Mouse (Mus musculus) bone marrow, adult 2 months (tissue): Measurements from ENCODE around the gene Homer2. TPM values are rescaled to one million over a fixed set of nuclear protein-coding genes. Genes with fewer than 3 reads are reported as not detected.

Source experiments
- H3K27ac ChIP-seq: fragments of 200-500 bp; 2 replicates; pipeline ENCODE4 v1.5.1; 2012; ENCODE audit warnings: low read depth, mild to moderate bottlenecking, control low read depth, inconsistent platforms, low read length; ENCODE audit not compliant: control insufficient read depth, poor library complexity, insufficient read depth
- H3K4me1 ChIP-seq: fragments of 200-500 bp; 2 replicates; pipeline ENCODE4 v1.6.1; 2011; ENCODE audit warnings: low read length; ENCODE audit not compliant: control insufficient read depth, insufficient read depth
- H3K4me3 ChIP-seq: fragments of 200-500 bp; replicated peaks from 2 replicates; pipeline ENCODE3; 2011; ENCODE audit warnings: mild to moderate bottlenecking, low read depth, low read length, control low read depth; ENCODE audit not compliant: control insufficient read depth
- CTCF ChIP-seq: fragments of 200-500 bp; IDR thresholded peaks from 2 replicates; pipeline ENCODE4 v1.5.1; 2011; ENCODE audit warnings: low read length, control low read depth; ENCODE audit not compliant: control insufficient read depth, insufficient read depth
- POLR2A ChIP-seq: fragments of 200-500 bp; IDR thresholded peaks from 2 replicates; pipeline ENCODE4 v1.6.1; 2011; ENCODE audit warnings: low read depth, mild to moderate bottlenecking, control low read depth, low read length, borderline replicate concordance; ENCODE audit not compliant: control insufficient read depth
- WGBS: fragments of 180-500 bp; shearing (Covaris S2); methylation state at CpG from one replicate; pipeline ENCODE4 v1.1.7; 2018; 5-methylcytosine and 5-hydroxymethylcytosine counted together
- polyA plus RNA-seq: library from polyadenylated mRNA; stranded (reverse); fragments of >200 nt; gene quantifications from 2 replicates; pipeline ENCODE4 v1.2.4, GENCODE M21; 2011; ENCODE audit warnings: low replicate concordance; ENCODE audit not compliant: missing spikeins, insufficient read depth, insufficient read length

Homer2 gene
- polyA plus RNA-seq, 1 experiment, result 2.1 TPM

DNA sequence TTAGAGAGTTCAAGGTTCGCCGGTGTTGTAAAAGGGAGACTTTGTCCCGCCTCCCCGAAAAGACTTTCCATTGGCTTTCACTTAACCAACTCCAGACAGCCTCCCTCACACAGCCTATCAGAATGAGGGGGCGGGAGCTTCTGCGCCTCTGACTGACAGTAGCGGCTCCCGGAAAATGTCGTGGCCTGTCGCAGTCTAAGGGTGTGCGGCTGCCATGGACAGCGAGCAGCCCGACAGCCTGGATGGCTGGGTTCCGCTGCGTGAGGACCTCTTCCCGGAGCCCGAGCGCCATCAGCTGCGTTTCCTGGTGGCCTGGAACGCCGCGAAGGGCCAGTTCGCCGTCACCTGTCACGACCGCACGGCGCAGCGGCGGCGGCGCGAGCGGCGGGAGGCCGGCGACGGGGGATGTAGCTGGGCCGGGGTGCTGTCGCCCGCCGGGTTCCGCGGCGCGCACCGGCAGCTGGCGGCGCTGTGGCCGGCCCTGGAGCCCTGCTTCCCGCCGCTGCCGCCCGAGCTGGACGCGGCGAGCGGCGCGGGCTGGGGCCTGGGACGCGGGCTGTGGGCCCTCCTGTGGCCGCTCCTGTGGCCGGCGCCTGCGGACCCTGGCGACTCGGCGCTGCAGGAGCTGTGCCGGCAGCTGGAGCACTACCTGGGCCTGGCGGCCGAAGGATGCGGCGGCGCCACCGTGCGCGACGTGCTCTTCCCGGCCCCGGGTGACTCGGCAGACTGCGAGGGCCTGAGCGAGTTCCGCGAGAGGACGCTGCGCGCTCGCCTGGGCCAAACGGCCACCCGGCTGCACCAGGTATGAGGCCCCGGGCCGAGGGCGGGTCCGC lies 136.0 kb downstream of the Homer2 start, which contains the start of gene Whamm:
Gene Whamm, plus strand, starts transcription at position 159 of the 833 bp plus-strand sequence.
- H3K4me1 ChIP-seq, result no peaks in the 10 kb centered on the region
- peak; percentile 100 for TF ChIP-seq POLR2A
- no peak for TF ChIP-seq CTCF
- peak within 1 kb of the TSS; percentile 65 for H3K4me3 ChIP-seq
- under 1% methylated on average over 96 of the region's 96 CpGs for WGBS
- peak within 1 kb of the TSS; percentile 99 for H3K27ac ChIP-seq

DNA sequence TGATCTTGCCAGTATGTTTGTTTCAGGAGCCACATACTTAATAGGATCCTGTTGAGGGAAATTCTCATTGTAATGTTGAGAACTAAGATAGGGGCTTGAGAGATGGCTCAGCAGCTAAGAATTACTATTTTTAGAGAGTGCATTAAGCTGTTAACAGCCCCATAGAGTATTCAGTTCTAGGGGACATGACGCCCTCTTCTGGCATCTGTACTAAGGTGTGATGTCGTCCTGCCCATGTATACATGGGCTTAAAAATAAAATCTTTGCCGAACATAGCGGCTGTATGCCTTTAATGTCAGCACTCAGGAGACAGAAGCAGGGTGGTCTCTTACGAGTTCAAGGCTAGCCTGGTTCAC lies 136.6 kb downstream of the Homer2 start:
- WGBS, result 4% methylated on average over 5 of the region's 5 CpGs
- Histone ChIP-seq H3K4me3 (peak overlapping the region; percentile 65), H3K27ac (peak overlapping the region; percentile 99; the same call in 1 of the 2 replicates), H3K4me1 (no peaks in the 10 kb centered on the region)
- no peak for TF ChIP-seq CTCF

- H3K4me3 ChIP-seq, result no peak overlapping the region
- no peaks in the 10 kb centered on the region for H3K4me1 ChIP-seq
- H3K27ac ChIP-seq, result no peak overlapping the region
- WGBS, result 93% methylated on average over 3 of the region's 3 CpGs
- TF ChIP-seq CTCF (no peak), POLR2A (no peak)
These were observed 137.1 kb downstream of the Homer2 start for GRCm38 (mm10) chr7:81570271-81570670.

GRCm38 (mm10) chr7:81569851-81570250 lies 137.5 kb downstream of the Homer2 start:
- WGBS, result 97% methylated on average over 1 of the region's 1 CpGs
- H3K4me3 ChIP-seq, result peak overlapping the region; percentile 14
- H3K27ac ChIP-seq, result no peak overlapping the region
- TF ChIP-seq CTCF (no peak), POLR2A (no peak)
- no peaks in the 10 kb centered on the region for H3K4me1 ChIP-seq

- TF ChIP-seq POLR2A (no peak), CTCF (no peak)
- WGBS, result 94% methylated on average over 5 of the region's 5 CpGs
- Histone ChIP-seq H3K4me1 (no peaks in the 10 kb centered on the region), H3K27ac (no peak overlapping the region), H3K4me3 (no peak overlapping the region)
These were observed 139.9 kb downstream of the Homer2 start for GRCm38 (mm10) chr7:81567396-81567795.

DNA sequence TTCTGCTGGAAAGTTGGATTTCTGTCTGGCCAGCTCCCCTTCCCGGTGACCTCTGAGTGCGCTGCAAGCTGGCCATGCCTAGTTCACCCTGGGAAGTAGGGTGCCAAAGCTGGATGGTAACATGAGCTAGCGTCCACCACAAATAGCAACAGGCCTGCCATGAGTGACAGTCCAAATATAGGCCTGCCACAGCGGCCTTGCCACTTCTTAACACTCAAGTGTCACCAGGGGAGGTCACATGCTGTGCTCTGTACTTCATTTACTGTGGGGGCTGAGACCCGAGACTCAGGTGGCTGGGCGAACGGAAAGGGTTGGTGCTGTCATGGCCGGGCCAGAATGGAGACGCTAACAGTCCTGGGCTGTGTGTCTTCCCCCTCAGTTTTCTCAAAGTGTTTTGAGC lies 140.4 kb downstream of the Homer2 start, which contains the start of gene Fsd2:
Gene Fsd2, minus strand, starts transcription at position 53 of the 400 bp plus-strand sequence.
- Histone ChIP-seq H3K4me3 (no peak within 1 kb of the TSS), H3K27ac (no peak within 1 kb of the TSS), H3K4me1 (no peaks in the 10 kb centered on the region)
- TF ChIP-seq CTCF (no peak), POLR2A (no peak)
- WGBS, result 87% methylated on average over 9 of the region's 9 CpGs

DNA sequence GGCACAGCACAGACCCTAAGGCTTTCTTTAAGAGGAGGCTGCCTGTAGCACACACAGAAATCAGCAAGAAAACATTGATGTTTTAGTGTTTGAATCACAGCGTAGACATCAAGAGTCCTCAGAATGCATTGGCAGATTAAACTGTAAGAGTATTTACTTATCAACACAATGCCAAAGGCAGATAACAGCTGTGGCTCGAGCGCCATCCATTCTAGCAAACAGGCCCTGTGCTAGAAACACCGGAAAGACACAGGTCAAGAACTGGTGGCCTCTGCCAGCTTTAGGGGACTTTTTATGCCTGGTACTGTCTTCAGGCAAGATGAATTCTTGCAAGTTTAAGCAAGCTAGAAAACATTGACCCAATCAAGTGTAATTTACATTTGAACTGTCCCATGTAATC lies 141.0 kb downstream of the Homer2 start:
- Histone ChIP-seq H3K4me1 (no peaks in the 10 kb centered on the region), H3K27ac (no peak overlapping the region), H3K4me3 (no peak overlapping the region)
- no peak for TF ChIP-seq POLR2A
- no peak for TF ChIP-seq CTCF
- 63% methylated on average over 4 of the region's 4 CpGs for WGBS

DNA sequence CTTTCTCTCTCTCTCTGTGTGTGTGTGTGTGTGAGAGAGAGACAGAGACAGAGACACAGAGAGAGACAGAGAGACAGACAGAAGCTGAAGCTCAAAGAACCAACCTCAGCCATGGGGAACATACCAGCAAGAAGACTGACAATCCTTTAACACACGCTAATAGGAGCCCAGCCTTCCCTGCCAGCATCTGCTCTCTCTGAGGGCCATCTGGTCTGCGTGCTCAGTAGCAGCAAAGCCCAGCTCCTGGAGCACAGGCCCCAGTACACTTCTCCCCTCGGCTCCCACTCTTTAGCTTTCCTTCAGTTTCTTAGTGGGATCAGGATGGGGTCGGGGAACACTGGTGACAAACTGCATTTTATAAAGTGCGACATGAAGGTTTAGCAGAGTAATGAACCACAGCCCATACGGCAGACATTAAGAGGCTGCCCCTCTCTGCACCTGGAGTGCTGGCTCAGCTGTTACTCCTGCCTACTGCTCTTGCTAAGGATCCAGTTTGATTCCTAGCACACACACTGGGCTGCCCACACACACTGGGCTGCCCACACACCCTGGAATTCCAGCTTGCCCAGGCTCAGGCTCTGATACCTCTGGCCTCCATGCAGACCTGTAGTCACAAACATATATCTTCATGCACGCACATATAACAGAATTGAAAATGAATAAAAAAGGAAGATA lies 141.8 kb downstream of the Homer2 start:
- H3K4me3 ChIP-seq, result no peak overlapping the region
- WGBS, result 81% methylated on average over 7 of the region's 7 CpGs
- H3K27ac ChIP-seq, result no peak overlapping the region
- no peaks in the 10 kb centered on the region for H3K4me1 ChIP-seq
- TF ChIP-seq POLR2A (no peak), CTCF (no peak)

DNA sequence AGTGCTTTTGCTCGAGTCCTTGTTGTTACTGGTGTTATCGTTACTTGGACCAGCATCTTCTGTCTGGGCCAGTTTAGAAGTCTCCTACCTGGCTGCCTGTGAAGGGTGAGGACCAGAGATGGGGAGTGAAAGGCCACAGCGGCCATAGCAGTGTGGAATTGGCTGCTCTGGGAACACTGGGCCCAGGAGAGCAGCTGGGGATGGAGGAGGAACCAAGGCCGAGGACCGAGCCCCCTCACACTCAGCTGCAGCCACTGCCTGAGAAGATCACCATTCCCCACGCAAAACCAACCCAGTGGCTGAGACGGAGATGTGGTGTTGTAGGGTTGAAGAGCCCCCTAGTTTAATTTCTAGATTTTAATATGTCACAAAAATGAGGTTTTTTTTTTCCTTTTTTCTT lies 142.6 kb downstream of the Homer2 start:
- H3K27ac ChIP-seq, result no peak overlapping the region
- H3K4me3 ChIP-seq, result no peak overlapping the region
- TF ChIP-seq CTCF (no peak), POLR2A (no peak)
- H3K4me1 ChIP-seq, result no peaks in the 10 kb centered on the region
- 70% methylated on average over 7 of the region's 7 CpGs for WGBS
